Mouse (Mus musculus): ENCODE measurements around the gene Acad8. TPM values are rescaled to one million over a fixed set of nuclear protein-coding genes. Genes with fewer than 3 reads are reported as not detected.

Acad8 gene
- polyA plus RNA-seq, 1 experiment = 18.5 TPM

DNA sequence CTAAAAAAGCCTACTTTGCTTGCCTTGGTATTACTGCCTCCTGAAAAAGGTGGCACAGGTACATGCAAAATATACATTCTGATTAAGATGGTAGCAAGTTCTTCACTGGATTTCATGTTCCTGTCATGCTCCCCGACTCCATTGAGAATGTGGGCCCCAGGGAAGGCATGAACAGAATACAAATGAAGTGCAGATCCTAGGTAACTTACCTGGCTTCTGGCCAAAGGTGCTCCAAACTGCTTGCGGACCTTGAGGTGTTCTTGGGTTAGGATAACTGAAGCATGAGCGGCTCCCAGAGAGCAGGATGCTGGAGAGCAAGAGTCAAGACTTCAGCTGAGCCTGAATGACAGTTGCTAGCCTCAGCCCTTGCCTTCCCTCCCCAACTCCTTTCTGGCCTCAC lies 20.6 kb downstream of the Acad8 start:
- Histone ChIP-seq H3K36me3 (ENCODE audit: control insufficient read depth, insufficient read depth) (peaks cover 23% of the 10 kb centered on the region), H3K4me2 (ENCODE audit: low read depth) (no peak overlapping the region), H3K79me2 (ENCODE audit: control insufficient read depth, insufficient read depth) (no peaks in the 10 kb centered on the region), H3K4me3 (no peak overlapping the region), H3ac (ENCODE audit: control insufficient read depth, insufficient read length) (no peak overlapping the region), H3K27me3 (ENCODE audit: control insufficient read depth, insufficient read depth, insufficient read length) (no peaks in the 10 kb centered on the region)
- no peak for TF ChIP-seq MYOG (IDR thresholded peaks at IDR 0.05; ENCODE audit: control insufficient read depth in 1 of 3, insufficient read depth in 1 of 3, insufficient read length in 2 of 3, low read depth in 2 of 3)
- no peak for TF ChIP-seq E2F4 (IDR thresholded peaks at IDR 0.05; ENCODE audit: insufficient read depth)
- TF ChIP-seq SRF (IDR thresholded peaks at IDR 0.05; ENCODE audit: control insufficient read depth, insufficient read length, low read depth) = no peak
- no peak for TF ChIP-seq REST (IDR thresholded peaks at IDR 0.05; ENCODE audit: insufficient read depth, insufficient read length)
- no peak for TF ChIP-seq TCF12 (IDR thresholded peaks at IDR 0.05; ENCODE audit: insufficient read depth, poor library complexity, severe bottlenecking)
- no peak for TF ChIP-seq MAX (IDR thresholded peaks at IDR 0.05; ENCODE audit: low read depth)
- TF ChIP-seq MYOD1 (IDR thresholded peaks at IDR 0.05; ENCODE audit: control insufficient read depth in 1 of 3, insufficient read length in 2 of 3, low read depth in 2 of 3) = no peak
- TF ChIP-seq USF1 (IDR thresholded peaks at IDR 0.05; ENCODE audit: low read depth) = no peak
- no peak for TF ChIP-seq POLR2A (IDR thresholded peaks at IDR 0.05; ENCODE audit: insufficient read length, low read depth)

DNA sequence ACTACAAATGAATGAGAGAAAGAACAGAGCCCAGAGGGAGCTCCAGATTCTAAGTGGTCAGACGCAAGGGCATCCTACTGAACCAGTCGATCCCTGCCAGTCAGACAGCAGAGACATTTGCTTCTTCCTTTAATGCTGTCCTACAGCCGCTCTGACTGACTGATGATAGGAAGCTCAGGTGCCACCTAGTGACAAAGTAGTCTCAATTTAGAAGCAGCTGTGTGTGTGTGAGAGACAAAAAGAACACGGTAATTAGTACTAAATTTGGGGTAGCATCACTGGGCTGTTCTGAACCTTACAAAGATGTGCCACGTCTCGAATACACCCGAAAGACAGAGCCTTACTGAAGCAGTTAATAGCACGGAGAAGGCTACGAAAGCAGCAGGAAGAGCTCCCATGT lies 21.6 kb downstream of the Acad8 start:
- Histone ChIP-seq H3K27me3 (ENCODE audit: control insufficient read depth, insufficient read depth, insufficient read length) (no peaks in the 10 kb centered on the region), H3K79me2 (ENCODE audit: control insufficient read depth, insufficient read depth) (no peaks in the 10 kb centered on the region), H3K36me3 (ENCODE audit: control insufficient read depth, insufficient read depth) (peaks cover 24% of the 10 kb centered on the region), H3K4me3 (no peak overlapping the region), H3K4me2 (ENCODE audit: low read depth) (no peak overlapping the region), H3ac (ENCODE audit: control insufficient read depth, insufficient read length) (no peak overlapping the region)
- TF ChIP-seq E2F4 (IDR thresholded peaks at IDR 0.05; ENCODE audit: insufficient read depth) = no peak
- TF ChIP-seq TCF3 (IDR thresholded peaks at IDR 0.05; ENCODE audit: insufficient read length, low read depth) = no peak
- TF ChIP-seq POLR2AphosphoS2 (IDR thresholded peaks at IDR 0.05; ENCODE audit: insufficient read length, low read depth) = no peak
- TF ChIP-seq MYOG (IDR thresholded peaks at IDR 0.05; ENCODE audit: control insufficient read depth in 1 of 3, insufficient read depth in 1 of 3, insufficient read length in 2 of 3, low read depth in 2 of 3) = no peak
- no peak for TF ChIP-seq SRF (IDR thresholded peaks at IDR 0.05; ENCODE audit: control insufficient read depth, insufficient read length, low read depth)
- no peak for TF ChIP-seq MAX (IDR thresholded peaks at IDR 0.05; ENCODE audit: low read depth)
- TF ChIP-seq CEBPB (IDR thresholded peaks at IDR 0.05; ENCODE audit: insufficient read depth, poor library complexity, severe bottlenecking) = no peak
- TF ChIP-seq USF1 (IDR thresholded peaks at IDR 0.05; ENCODE audit: low read depth) = no peak
- no peak for TF ChIP-seq POLR2A (IDR thresholded peaks at IDR 0.05; ENCODE audit: insufficient read length, low read depth)
- no peak for TF ChIP-seq TCF12 (IDR thresholded peaks at IDR 0.05; ENCODE audit: insufficient read depth, poor library complexity, severe bottlenecking)
- no peak for TF ChIP-seq MYOD1 (IDR thresholded peaks at IDR 0.05; ENCODE audit: control insufficient read depth in 1 of 3, insufficient read length in 2 of 3, low read depth in 2 of 3)
- no peak for TF ChIP-seq REST (IDR thresholded peaks at IDR 0.05; ENCODE audit: insufficient read depth, insufficient read length)

DNA sequence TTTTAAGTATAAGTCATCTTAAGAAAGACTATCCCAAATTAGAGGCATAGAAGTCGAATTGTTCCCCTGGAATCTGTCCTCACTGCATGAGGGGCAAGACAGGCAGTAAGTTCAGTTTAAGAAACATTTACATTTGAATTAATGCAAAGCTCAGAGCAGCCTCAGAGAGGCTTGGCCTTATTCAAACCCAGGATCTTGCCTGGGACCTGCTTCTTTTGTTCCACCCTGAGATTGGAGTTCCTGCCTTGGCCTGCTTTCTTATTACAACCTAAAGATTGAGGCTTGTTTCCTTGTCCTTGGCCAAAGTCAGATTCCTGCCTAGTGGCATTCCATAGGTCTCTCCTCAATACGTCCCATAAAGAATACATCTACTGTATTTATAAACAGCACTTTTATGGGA lies 51.6 kb downstream of the Acad8 start:
- Histone ChIP-seq H3K36me3 (ENCODE audit: control insufficient read depth, insufficient read depth) (no peaks in the 10 kb centered on the region), H3K79me2 (ENCODE audit: control insufficient read depth, insufficient read depth) (no peaks in the 10 kb centered on the region), H3K4me3 (no peak overlapping the region), H3ac (ENCODE audit: control insufficient read depth, insufficient read length) (no peak overlapping the region), H3K27me3 (ENCODE audit: control insufficient read depth, insufficient read depth, insufficient read length) (no peaks in the 10 kb centered on the region), H3K4me2 (ENCODE audit: low read depth) (no peak overlapping the region)
- TF ChIP-seq MYOG (IDR thresholded peaks at IDR 0.05; ENCODE audit: control insufficient read depth in 1 of 3, insufficient read depth in 1 of 3, insufficient read length in 2 of 3, low read depth in 2 of 3) (no peak), TCF12 (IDR thresholded peaks at IDR 0.05; ENCODE audit: insufficient read depth, poor library complexity, severe bottlenecking) (no peak), TCF3 (IDR thresholded peaks at IDR 0.05; ENCODE audit: insufficient read length, low read depth) (no peak), POLR2A (IDR thresholded peaks at IDR 0.05; ENCODE audit: insufficient read length, low read depth) (no peak), POLR2AphosphoS2 (IDR thresholded peaks at IDR 0.05; ENCODE audit: insufficient read length, low read depth) (no peak), CEBPB (IDR thresholded peaks at IDR 0.05; ENCODE audit: insufficient read depth, poor library complexity, severe bottlenecking) (no peak), REST (IDR thresholded peaks at IDR 0.05; ENCODE audit: insufficient read depth, insufficient read length) (no peak), SRF (IDR thresholded peaks at IDR 0.05; ENCODE audit: control insufficient read depth, insufficient read length, low read depth) (no peak), MYOD1 (IDR thresholded peaks at IDR 0.05; ENCODE audit: control insufficient read depth in 1 of 3, insufficient read length in 2 of 3, low read depth in 2 of 3) (no peak), MAX (IDR thresholded peaks at IDR 0.05; ENCODE audit: low read depth) (no peak), E2F4 (IDR thresholded peaks at IDR 0.05; ENCODE audit: insufficient read depth) (no peak), USF1 (IDR thresholded peaks at IDR 0.05; ENCODE audit: low read depth) (no peak)

DNA sequence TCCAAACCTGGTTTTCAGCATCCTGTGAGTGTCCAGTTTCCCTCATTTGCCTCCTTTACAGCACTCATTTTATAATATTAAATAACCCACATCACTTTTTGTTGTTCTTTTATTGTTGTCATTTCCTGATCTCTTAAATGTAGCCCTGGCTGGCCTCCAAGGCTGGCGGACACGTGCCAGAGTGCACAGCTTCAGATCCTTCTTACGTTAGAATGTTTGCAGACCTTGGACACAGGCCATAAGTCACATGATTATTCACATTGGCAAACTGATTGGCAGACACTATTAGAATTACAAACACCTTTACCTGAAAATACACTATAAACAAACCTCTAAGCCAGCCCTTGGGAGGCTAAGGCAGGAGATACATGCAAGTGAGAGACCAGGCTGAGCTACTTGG lies 75.2 kb downstream of the Acad8 start:
- H3ac ChIP-seq (ENCODE audit: control insufficient read depth, insufficient read length) = no peak overlapping the region
- no peak overlapping the region for H3K4me3 ChIP-seq
- no peaks in the 10 kb centered on the region for H3K36me3 ChIP-seq (ENCODE audit: control insufficient read depth, insufficient read depth)
- H3K79me2 ChIP-seq (ENCODE audit: control insufficient read depth, insufficient read depth) = no peaks in the 10 kb centered on the region
- TF ChIP-seq MYOD1 (IDR thresholded peaks at IDR 0.05; ENCODE audit: control insufficient read depth in 1 of 3, insufficient read length in 2 of 3, low read depth in 2 of 3) = no peak
- no peak for TF ChIP-seq USF1 (IDR thresholded peaks at IDR 0.05; ENCODE audit: low read depth)
- TF ChIP-seq TCF12 (IDR thresholded peaks at IDR 0.05; ENCODE audit: insufficient read depth, poor library complexity, severe bottlenecking) = no peak
- TF ChIP-seq MAX (IDR thresholded peaks at IDR 0.05; ENCODE audit: low read depth) = no peak
- no peak for TF ChIP-seq POLR2A (IDR thresholded peaks at IDR 0.05; ENCODE audit: insufficient read length, low read depth)
- no peak for TF ChIP-seq TCF3 (IDR thresholded peaks at IDR 0.05; ENCODE audit: insufficient read length, low read depth)
- TF ChIP-seq SRF (IDR thresholded peaks at IDR 0.05; ENCODE audit: control insufficient read depth, insufficient read length, low read depth) = no peak
- TF ChIP-seq CEBPB (IDR thresholded peaks at IDR 0.05; ENCODE audit: insufficient read depth, poor library complexity, severe bottlenecking) = no peak
- TF ChIP-seq E2F4 (IDR thresholded peaks at IDR 0.05; ENCODE audit: insufficient read depth) = no peak
- no peak for TF ChIP-seq POLR2AphosphoS2 (IDR thresholded peaks at IDR 0.05; ENCODE audit: insufficient read length, low read depth)
- TF ChIP-seq REST (IDR thresholded peaks at IDR 0.05; ENCODE audit: insufficient read depth, insufficient read length) = no peak
- no peak for TF ChIP-seq MYOG (IDR thresholded peaks at IDR 0.05; ENCODE audit: control insufficient read depth in 1 of 3, insufficient read depth in 1 of 3, insufficient read length in 2 of 3, low read depth in 2 of 3)
- H3K4me2 ChIP-seq (ENCODE audit: low read depth) = no peak overlapping the region
- H3K27me3 ChIP-seq (ENCODE audit: control insufficient read depth, insufficient read depth, insufficient read length) = no peaks in the 10 kb centered on the region

Other genes with a start within 250 kb of the Acad8 start
- not detected for gene Glb1l2, start 193.1 kb downstream of the Acad8 start, polyA plus RNA-seq (2012; fragmentation: generic; extraction: Trizol)
- not detected for gene Glb1l3, start 138.7 kb downstream of the Acad8 start, polyA plus RNA-seq (2012; fragmentation: generic; extraction: Trizol)
- not detected for gene Gm1110, start 76.5 kb downstream of the Acad8 start, polyA plus RNA-seq (2012; fragmentation: generic; extraction: Trizol)
- gene Thyn1, start 144 bp upstream of the Acad8 start, polyA plus RNA-seq (2012; fragmentation: generic; extraction: Trizol) = 68.6 TPM
- 31.7 TPM for gene Vps26b, start 30.5 kb upstream of the Acad8 start, polyA plus RNA-seq (2012; fragmentation: generic; extraction: Trizol)
- gene Ncapd3, start 30.6 kb upstream of the Acad8 start, polyA plus RNA-seq (2012; fragmentation: generic; extraction: Trizol) = 4.3 TPM
- gene Jam3, start 155.9 kb upstream of the Acad8 start, polyA plus RNA-seq (2012; fragmentation: generic; extraction: Trizol) = 22.9 TPM